Mouse (Mus musculus) spleen, postnatal 14 days (tissue): ENCODE measurements around the gene Spef2.

Experiments
- DNase-seq, 2 experiments: peaks; one replicate each; pipeline ENCODE4 v3.0.0; 2021 to 2022; ENCODE audit warnings: low spot score in 2 of 2

The Spef2 gene

DNA sequence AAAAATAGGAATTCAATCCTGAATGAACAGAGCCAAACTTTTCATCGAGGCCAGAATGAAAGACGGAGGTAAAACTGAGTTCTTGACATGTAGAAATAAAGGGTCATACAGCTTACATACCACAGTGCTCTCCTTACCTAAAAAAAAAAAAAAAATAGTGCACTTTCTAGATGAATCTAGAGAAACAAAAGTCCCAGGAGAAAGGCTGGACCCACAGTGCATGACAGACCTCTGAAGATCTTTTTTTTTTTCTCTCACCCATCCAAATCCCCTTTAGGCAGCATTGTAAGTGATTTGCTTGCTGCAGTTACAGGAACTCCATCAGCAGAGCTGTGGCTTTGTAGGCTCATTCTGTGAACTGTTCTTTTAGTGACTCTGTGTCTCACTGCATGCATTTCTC, 199.7 kb downstream of the Spef2 start:
- no peak for DNase-seq

DNA sequence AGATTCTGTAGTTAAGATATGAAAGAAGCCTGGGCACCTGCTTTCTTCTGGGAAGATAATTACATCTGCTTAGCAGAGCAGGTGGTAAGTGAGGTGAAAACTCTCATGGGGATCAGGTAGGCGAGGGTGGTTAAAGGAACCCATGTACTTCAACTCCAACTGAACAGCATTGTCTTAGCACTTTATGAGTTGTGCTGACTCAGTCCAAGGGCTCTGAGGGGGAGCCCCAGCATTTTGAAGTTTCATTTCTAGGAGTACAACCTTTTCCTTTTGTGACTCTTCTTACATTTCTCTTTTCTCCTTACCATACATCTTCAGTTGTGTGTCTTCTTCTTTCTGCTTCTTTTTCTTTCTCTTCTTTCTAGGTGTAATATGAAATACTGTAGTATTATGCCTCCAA, 213.5 kb downstream of the Spef2 start:
- DNase-seq = no peak

DNA sequence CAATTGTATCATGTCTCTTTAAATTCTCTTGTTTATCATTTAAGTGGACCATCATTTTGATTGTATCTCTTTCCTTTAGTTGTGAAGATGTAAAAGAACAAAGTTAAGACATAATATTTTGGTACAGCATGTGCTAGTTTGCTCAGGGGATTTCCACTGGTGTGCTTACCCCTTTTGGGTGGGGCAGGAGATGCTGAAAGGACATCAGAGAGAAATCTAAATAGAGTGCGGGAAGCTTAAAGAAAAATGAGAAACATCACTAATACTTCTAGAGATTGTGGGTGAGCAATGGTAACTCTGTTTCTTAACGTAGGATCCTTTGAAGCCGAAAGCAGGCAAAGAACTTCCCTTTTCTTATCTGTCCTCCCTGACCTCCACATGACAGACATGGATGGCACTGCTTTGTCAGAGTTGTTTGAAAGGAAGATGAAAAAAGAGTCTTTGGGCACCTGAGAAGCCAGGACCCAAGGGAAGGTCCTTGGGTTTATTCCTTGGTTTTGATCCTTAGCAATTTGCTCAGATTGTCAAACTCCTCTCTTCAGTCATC, 215.2 kb downstream of the Spef2 start:
- DNase-seq = no peak

DNA sequence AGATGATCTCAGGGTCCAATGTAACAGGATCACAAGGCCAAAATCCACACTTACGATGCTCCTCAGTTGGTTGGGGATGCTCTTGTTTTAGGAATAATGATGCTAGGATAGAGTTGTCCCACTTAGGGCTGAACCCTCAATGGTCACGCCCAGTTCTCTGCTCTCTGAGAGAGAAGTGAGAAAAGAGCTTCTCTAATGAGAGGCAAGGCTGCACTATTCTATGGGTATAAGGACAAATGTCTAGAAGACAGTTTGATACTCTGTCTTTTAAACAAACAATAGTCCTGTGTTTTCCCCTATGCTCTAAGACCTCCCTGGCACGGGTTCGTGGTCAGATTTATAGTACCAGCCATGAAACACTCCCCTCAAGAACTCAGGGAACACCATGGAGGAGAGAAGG, 218.6 kb downstream of the Spef2 start, which contains the start of gene Il7r:
Il7r (minus strand) TSS at position 101 of the 400 bp plus-strand sequence.
- no peak for DNase-seq

- DNase-seq = no peak
Observed at GRCm38 (mm10) chr15:9529646-9530045, 219.0 kb downstream of the Spef2 start.
